Mouse (Mus musculus) mouse embryonic stem cell (cell line): Measurements from ENCODE around the gene Anks6.

ENCODE experiments used
- in situ Hi-C, 2 experiments: fragments of 300-500 bp; cut with MboI; formaldehyde crosslinking; loops; 1 replicate in 1 of 2; 3 replicates in 1 of 2; pipeline ENCODE4 v1.14.3; 2019 to 2020; ENCODE audit warnings: low sequenced_read_pairs in 2 of 2, low pct_unique_long_range_greater_than_20kb in 1 of 2, mixed read lengths in 1 of 2; ENCODE audit not compliant: unreplicated experiment in 1 of 2

Gene Anks6

GRCm38 (mm10) chr4:46966551-46966950 lies 90.7 kb downstream of the Anks6 start:
- in situ Hi-C loops = no loop called here
